Mouse (Mus musculus): ENCODE results near the gene Ciita.

DNA sequence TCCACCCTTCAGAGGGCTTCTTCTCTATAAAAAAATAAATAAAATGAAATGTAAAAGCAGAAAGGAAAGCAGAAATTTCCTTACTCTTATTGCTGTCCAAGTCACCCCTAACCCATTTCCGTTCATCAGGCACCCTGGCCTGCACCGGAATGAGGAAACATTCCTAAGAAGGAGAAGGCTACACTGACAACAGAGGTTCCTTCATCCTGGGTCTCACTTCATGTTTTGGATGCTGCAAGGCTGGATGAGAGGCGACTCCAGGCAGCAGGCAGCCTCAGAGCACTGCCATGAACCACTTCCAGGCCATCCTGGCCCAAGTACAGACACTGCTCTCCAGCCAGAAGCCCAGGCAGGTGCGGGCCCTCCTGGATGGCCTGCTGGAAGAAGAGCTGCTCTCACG is at the start of gene Ciita:
- TF ChIP-seq CTCF (IDR thresholded peaks at IDR 0.05; ENCODE audit: control insufficient read depth, insufficient read depth, insufficient replicate concordance, low read depth, low read length) (no peak), POLR2A (IDR thresholded peaks at IDR 0.05; ENCODE audit: control insufficient read depth, low read depth, low read length) (no peak)
